Mouse (Mus musculus) intestine, postnatal 0 days (tissue): Measurements from ENCODE around the gene Ddrgk1. TPM values are rescaled to one million over a fixed set of nuclear protein-coding genes. Genes with fewer than 3 reads are reported as not detected.

Source experiments
- ATAC-seq: fragments of 200-750 bp; cut with Nextera tagmentation; 2 replicates; pipeline ENCODE4 v1.8.0; 2017; ENCODE audit warnings: mild to moderate bottlenecking, moderate TSS enrichment, moderate library complexity
- H3K27ac ChIP-seq: fragments of 300-500 bp; sonication (generic); 2 replicates; pipeline ENCODE4 v1.5.1; 2014; ENCODE audit warnings: mild to moderate bottlenecking, low read depth, low read length, moderate library complexity
- H3K27me3 ChIP-seq: fragments of 300-500 bp; sonication (generic); replicated peaks from 2 replicates; pipeline ENCODE4 v1.6.1; 2014; ENCODE audit warnings: low read length, mixed read lengths; ENCODE audit not compliant: control insufficient read depth, insufficient read depth
- H3K36me3 ChIP-seq: fragments of 300-500 bp; sonication (generic); 2 replicates; pipeline ENCODE4 v1.6.1; 2014; ENCODE audit warnings: mild to moderate bottlenecking, moderate library complexity; ENCODE audit not compliant: control insufficient read depth, insufficient read depth
- H3K4me1 ChIP-seq: fragments of 300-500 bp; sonication (generic); replicated peaks from 2 replicates; pipeline ENCODE4 v1.6.1; 2014; ENCODE audit warnings: antibody characterized with exemption, low read length, mixed read lengths; ENCODE audit not compliant: control insufficient read depth, insufficient read depth
- H3K4me2 ChIP-seq: fragments of 300-500 bp; sonication (generic); replicated peaks from 2 replicates; pipeline ENCODE4 v1.6.1; 2014; ENCODE audit warnings: low read depth, mild to moderate bottlenecking, moderate library complexity
- H3K4me3 ChIP-seq: fragments of 300-500 bp; sonication (generic); 2 replicates; pipeline ENCODE4 v1.5.1; 2014; ENCODE audit warnings: low read depth, low read length
- H3K9ac ChIP-seq: fragments of 300-500 bp; sonication (generic); 2 replicates; pipeline ENCODE4 v1.6.1; 2014; ENCODE audit warnings: mild to moderate bottlenecking, low read depth, low read length
- H3K9me3 ChIP-seq: fragments of 300-500 bp; sonication (generic); 2 replicates; pipeline ENCODE4 v1.6.1; 2016; ENCODE audit warnings: mixed run types; ENCODE audit not compliant: control insufficient read depth
- CTCF ChIP-seq: sonication (generic); IDR thresholded peaks from 2 replicates; pipeline ENCODE4 v1.5.1; 2016; ENCODE audit warnings: low read depth, mild to moderate bottlenecking, control low read depth, antibody characterized with exemption, moderate library complexity
- WGBS: fragments of 180-500 bp; shearing (Covaris S2); extraction: QIAGEN DNeasy Blood & Tissue Kit; methylation state at CpG from one replicate; pipeline ENCODE4 v1.1.7; 2014; 5-methylcytosine and 5-hydroxymethylcytosine counted together
- polyA plus RNA-seq: library from polyadenylated mRNA; unstranded; fragments of >200 nt; fragmentation: Nextera tagmentation; extraction: Ambion mirVana; gene quantifications from 2 replicates; pipeline ENCODE4 v1.2.1, GENCODE M21; 2015

Gene Ddrgk1
- 118 and 120 TPM in 2 replicates for polyA plus RNA-seq

DNA sequence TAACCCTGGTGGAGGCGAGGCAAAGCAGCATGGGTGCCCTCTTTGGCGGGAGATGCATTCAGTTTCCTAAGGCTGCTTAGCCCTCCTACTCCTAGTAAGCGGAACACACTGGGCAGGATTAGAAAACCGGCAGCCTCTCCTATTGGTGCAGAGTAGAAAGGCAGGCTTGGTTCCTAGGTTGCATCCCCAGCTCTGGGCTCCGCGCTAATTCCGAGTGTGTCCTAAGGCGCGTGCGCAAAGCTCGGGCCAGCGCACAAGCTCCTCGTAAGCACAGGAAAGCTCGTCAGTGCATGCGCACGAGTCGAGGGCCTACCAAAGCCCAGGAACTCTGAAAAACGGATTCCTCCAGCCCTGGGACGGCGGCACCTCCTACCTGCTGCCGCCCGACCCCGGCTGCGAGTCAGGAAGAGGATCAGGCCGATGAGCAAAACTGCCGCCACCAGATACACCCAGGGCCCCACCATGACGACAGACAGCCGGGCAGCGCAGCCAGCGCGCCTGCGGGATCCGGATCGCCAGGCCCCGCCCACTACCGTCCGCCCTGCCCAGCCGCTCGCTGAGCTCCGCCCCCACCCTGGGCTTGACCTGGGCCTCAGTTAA lies at the start of gene Ddrgk1:
Gene Ddrgk1 (minus strand): TSS at position 558 of the 600 bp plus-strand sequence.
- no peaks in the 10 kb centered on the region for H3K9me3 ChIP-seq
- peak within 1 kb of the TSS; percentile 99 for H3K27ac ChIP-seq
- under 1% methylated on average over 40 of the region's 40 CpGs for WGBS
- H3K4me2 ChIP-seq, result peak within 1 kb of the TSS; percentile 70
- TF ChIP-seq CTCF, result peak; percentile 43
- peak within 1 kb of the TSS; percentile 57 for H3K4me3 ChIP-seq
- H3K27me3 ChIP-seq, result no peaks in the 10 kb centered on the region
- peak; percentile 95 for ATAC-seq
- peaks cover 4% of the 10 kb centered on the region for H3K4me1 ChIP-seq
- H3K9ac ChIP-seq, result peak within 1 kb of the TSS; percentile 89
- peaks cover 33% of the 10 kb centered on the region for H3K36me3 ChIP-seq

DNA sequence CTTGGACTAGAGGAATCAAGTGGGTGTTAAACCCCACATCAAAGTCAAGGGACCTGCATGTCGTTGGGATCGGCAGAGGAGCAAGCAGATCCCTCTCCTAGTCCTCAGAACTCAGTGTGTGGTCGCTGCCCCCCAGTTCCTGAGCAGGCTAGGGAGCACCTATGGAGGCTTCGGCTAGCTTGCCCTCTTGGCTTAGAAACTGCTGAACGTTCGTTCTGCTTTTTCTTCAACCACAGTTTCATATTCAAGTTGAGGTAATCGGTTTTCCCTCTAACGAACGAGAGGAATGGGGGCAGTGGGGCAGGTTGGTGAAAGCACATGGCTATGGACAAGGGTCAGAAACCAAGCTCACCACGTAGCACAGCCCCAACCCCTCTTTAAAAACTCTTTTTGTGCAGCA lies 42.6 kb upstream of the Ddrgk1 start:
- TF ChIP-seq CTCF, result no peak
- H3K4me2 ChIP-seq, result no peak overlapping the region
- H3K36me3 ChIP-seq, result peaks cover 32% of the 10 kb centered on the region
- WGBS, result 63% methylated on average over 10 of the region's 10 CpGs
- H3K27ac ChIP-seq, result no peak overlapping the region
- ATAC-seq, result no peak
- H3K4me3 ChIP-seq, result no peak overlapping the region
- H3K4me1 ChIP-seq, result no peaks in the 10 kb centered on the region
- H3K27me3 ChIP-seq, result no peaks in the 10 kb centered on the region
- H3K9me3 ChIP-seq, result no peaks in the 10 kb centered on the region
- no peak overlapping the region for H3K9ac ChIP-seq

DNA sequence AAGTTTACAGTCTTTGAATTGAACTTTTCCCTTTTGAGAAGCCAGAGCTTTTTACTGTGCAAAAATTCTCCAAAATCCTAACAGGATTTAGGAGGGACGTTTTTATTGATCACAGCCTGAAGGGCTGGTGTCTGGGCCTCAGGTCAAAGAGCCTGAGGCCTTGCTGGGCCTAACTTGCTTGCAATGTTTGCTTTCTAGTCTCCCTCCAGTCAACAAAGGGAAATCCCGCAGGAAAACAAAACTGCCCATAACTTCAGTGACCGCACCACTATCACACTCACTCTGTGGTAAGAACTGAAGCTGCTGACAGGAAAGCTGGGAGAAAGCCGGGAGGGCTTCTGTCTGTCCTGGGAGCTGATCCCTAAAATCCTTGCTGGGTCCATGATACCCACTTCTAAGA lies 42.1 kb upstream of the Ddrgk1 start:
- 57% methylated on average over 4 of the region's 4 CpGs for WGBS
- Histone ChIP-seq H3K9ac (no peak overlapping the region), H3K9me3 (no peaks in the 10 kb centered on the region), H3K4me1 (no peaks in the 10 kb centered on the region), H3K27ac (no peak overlapping the region), H3K27me3 (no peaks in the 10 kb centered on the region), H3K4me2 (no peak overlapping the region), H3K36me3 (peaks cover 27% of the 10 kb centered on the region), H3K4me3 (no peak overlapping the region)
- no peak for TF ChIP-seq CTCF
- ATAC-seq, result no peak

DNA sequence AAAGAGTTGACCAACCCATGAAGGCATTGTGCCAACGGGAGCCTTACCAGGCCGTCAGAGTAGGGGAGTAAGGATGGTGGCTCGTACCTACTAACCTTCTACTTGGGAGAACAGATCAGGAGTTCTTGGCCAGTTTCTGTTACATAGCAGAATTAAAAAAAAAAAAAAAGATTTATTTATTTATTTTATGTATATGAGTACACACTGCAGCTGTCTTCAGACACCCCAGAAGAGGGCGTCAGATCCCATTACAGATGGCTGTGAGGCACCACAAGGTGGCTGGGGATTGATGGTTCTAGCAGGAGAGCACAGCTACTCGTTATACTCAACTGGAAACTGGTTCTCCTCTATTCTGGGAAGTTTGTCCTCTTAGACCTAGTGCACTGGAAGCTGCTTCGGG lies 40.7 kb upstream of the Ddrgk1 start:
- H3K9me3 ChIP-seq, result no peaks in the 10 kb centered on the region
- H3K27me3 ChIP-seq, result no peaks in the 10 kb centered on the region
- no peak overlapping the region for H3K4me2 ChIP-seq
- no peak overlapping the region for H3K9ac ChIP-seq
- ATAC-seq, result no peak
- no peak overlapping the region for H3K4me3 ChIP-seq
- peaks cover 16% of the 10 kb centered on the region for H3K36me3 ChIP-seq
- 74% methylated on average over 6 of the region's 6 CpGs for WGBS
- peak; percentile 17; the same call in 1 of the 2 replicates for TF ChIP-seq CTCF
- H3K4me1 ChIP-seq, result no peaks in the 10 kb centered on the region
- H3K27ac ChIP-seq, result no peak overlapping the region

DNA sequence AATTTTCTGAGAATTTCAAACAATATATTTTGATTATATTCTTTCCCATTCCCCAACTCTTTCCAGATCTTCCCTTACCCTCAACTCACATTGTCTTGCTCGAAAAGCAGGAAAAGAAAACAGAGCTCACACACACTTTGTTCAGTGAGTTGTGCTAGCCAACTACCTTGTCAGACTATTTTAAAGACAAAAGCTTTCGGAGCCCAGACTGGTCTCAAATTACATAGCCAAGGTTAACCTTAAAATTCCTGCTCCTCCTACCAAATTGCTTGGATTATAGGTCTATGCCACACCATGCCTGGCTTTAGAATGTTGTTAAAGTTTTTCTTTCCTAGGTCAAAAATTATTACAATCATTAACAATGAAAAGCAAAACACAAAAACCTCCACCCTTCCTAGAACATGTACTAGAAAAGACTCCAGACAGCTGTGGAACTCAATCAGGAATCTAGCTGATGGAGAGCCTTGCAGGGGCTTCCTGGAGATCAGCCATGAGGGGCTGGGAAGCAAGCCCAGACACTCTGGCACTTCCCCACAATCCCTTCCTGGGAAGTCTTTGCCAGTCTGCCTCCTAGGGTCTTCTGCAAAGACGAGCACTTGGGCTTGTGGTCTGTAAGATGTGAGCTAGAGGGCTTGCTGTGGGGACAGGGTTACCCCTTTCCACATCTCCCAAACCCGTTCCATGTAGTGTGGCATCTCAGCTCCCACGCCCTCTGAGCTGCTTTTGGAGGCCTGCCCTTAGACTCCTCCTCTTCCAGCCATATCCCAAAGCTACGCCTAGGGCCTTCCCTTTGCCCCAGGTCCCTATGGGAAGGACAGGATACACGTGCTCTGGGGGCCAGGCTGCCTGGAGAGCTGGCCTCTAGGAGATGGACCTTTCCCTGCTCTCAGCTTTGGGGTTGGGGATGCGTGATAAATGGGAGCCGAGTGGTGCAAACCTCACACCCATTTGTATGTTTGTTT lies 39.9 kb upstream of the Ddrgk1 start:
- TF ChIP-seq CTCF, result no peak
- H3K27ac ChIP-seq, result no peak overlapping the region

DNA sequence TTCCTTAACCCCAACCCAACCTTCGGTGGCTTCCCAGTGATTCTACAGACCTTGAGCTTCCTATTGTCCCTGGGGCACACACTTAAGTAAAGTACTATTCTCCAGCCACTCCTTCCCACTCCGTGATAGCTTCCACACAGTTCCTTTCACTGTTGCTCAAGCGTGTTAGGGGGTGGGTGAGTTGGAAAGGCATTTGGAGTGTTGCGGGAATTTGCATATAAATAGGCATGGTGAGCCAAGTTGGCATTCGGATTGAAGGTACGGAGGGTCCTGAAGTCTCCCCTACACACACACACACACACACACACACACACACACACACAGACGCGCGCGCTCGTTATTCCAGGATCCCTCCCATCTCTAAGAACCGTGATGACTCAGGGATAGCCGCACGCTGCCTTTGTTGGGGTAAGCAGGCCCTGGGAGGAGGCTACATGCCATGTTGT lies 33.4 kb upstream of the Ddrgk1 start:
- Histone ChIP-seq H3K9ac (peak overlapping the region; percentile 22; the same call in 1 of the 2 replicates), H3K4me3 (peak overlapping the region; percentile 59), H3K4me2 (peak overlapping the region; percentile 99), H3K9me3 (no peaks in the 10 kb centered on the region), H3K4me1 (no peaks in the 10 kb centered on the region), H3K36me3 (no peaks in the 10 kb centered on the region), H3K27ac (no peak overlapping the region), H3K27me3 (peaks cover 29% of the 10 kb centered on the region)
- no peak for TF ChIP-seq CTCF
- 0 out of 2 replicates have a peak, but pooled peaks have one; percentile 6 for ATAC-seq
- 6% methylated on average over 14 of the region's 14 CpGs for WGBS

More for the DNA sequence above, 39.9 kb upstream of the Ddrgk1 start:
- Histone ChIP-seq H3K9me3 (no peaks in the 10 kb centered on the region), H3K4me3 (no peak overlapping the region), H3K9ac (no peak overlapping the region), H3K4me1 (no peaks in the 10 kb centered on the region), H3K27me3 (no peaks in the 10 kb centered on the region), H3K36me3 (peaks cover 10% of the 10 kb centered on the region), H3K4me2 (no peak overlapping the region)
- 65% methylated on average over 9 of the region's 9 CpGs for WGBS
- no peak for ATAC-seq
